Mouse (Mus musculus) urinary bladder, postnatal 25 days (tissue): ENCODE measurements around the gene Mical3.

Experiments
- DNase-seq: peaks from one replicate; pipeline ENCODE4 v3.0.0; 2022; ENCODE audit warnings: low spot score

The Mical3 gene

GRCm38 (mm10) chr6:121145906-121146305, 15.1 kb upstream of the Mical3 start:
- no peak for DNase-seq

DNA sequence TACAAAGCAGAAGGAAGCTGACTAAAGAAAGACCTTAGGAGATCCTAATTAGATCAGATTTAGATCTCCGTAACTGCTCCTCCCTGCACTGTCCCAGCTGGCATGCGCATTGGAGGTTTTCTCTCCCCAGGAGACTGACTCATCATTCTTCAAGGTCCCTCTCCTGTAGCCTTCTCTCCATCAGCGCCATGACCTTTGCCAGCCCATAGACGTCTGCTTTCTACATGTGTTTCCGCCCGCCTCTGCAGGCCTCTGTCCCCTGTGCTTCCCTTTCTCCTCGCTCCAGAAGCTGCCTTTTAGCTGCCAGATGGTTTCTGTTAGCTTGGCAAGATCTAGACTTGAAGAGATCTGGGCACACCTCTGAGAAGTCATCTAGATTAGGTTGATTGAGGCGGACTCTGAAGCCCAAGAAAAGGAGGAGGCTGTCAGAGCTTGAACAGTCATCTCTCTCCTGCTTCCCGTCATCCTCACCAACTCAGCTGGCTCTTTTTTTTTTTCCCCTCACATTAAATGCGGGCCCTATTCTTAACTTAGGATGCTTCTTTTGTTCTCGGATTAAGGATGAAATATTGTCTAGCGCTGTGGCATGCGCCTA, 14.3 kb upstream of the Mical3 start:
- DNase-seq: no peak

- no peak for DNase-seq
Observed at GRCm38 (mm10) chr6:121144066-121144465, 13.3 kb upstream of the Mical3 start.

DNA sequence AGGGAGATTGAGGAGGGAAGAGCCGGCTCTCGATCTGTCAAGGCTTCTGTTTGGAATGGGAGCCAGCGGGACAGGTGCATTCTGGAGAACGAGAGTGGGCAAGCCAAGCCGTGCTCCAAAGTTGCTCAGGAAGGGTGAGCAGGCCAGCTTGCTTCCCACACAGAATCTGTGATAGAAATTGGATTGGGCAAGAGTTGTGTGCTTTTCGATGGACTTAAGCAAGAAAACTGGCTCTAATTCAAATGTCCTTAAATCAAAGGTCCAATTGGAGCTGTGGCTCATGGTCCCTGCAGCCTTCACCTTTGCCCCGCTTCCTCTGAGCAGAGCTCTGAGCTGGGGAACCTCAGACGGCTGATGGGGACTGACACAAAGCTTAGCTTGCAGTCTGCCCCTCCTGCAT, 12.6 kb upstream of the Mical3 start:
- no peak for DNase-seq

DNA sequence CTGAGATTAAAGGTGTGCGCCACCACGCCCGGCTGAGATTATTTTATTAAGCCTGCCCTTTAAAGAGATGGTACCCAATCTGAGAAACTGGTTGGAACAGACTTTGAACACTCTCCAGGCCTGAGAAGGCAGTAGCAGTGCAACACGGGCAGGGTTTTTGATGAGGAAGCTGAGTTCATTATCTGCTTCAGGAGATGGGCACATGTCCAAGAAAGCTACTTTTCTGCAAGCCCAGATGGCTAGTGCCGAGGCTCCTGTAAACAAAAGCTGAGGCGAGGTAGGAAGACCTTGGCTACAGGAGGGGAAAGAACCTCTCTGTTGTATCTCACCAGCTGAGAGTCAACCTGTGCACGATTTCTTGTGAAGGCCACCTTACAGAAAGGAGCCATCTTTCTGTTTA, 11.5 kb upstream of the Mical3 start:
- no peak for DNase-seq

DNA sequence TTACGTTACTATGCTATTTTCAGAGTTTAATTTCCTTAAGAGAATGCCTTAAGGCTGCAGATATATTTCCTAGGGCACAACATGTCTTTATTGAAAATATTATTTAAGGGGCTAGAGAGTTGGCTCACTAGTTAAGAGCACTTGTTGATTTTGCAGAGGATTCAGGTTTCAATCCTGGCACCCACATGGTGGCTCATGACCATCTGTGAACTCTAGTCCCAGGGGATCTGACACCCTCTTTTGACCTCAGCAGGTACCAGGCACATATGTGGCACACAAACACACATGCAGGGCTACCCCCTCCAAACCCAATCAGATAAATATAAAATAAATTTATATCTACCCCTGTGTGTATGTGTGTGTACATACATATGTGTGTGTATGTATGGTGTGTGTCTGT, 8.5 kb upstream of the Mical3 start:
- no peak for DNase-seq

- DNase-seq: no peak
Observed at GRCm38 (mm10) chr6:121138338-121139040, 7.7 kb upstream of the Mical3 start.

- DNase-seq: no peak
Observed at GRCm38 (mm10) chr6:121137222-121137621, 6.4 kb upstream of the Mical3 start.

- DNase-seq: no peak
Observed at GRCm38 (mm10) chr6:121134884-121135283, 4.1 kb upstream of the Mical3 start.

- DNase-seq: no peak
Observed at GRCm38 (mm10) chr6:121134249-121134648, 3.5 kb upstream of the Mical3 start.

DNA sequence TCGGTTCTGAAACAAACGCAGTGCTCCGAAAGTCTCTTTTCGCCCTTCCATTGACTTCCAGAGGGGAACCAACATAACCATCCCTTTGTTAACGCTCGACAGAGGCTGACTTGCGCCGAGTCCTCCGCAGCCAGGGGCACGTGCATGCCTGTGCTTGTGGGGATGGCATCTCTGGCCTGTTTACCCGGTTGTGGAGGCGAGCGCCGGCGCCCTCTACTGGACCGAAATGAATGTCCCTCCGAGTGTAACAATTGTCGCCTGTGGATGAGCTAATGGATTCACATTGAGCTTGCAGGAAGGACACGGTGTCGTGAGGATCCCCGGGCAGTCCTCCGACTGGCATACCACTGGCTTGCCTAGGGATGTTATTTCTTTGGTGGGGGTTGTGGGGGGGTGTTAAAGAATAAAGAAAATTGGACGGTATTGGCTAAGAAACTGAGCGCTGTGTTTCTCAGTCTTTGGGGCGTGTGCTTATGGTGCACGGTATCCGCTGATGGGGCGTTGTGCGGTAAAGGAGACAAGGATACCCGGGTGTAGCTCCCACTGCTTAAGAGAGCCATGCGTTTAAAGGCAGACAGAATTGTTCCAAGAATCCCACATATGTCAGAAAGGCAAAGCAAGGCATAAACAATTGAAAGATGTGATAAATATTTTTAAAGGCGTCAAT, 627 bp downstream of the Mical3 start:
- peak; percentile 76 for DNase-seq

DNA sequence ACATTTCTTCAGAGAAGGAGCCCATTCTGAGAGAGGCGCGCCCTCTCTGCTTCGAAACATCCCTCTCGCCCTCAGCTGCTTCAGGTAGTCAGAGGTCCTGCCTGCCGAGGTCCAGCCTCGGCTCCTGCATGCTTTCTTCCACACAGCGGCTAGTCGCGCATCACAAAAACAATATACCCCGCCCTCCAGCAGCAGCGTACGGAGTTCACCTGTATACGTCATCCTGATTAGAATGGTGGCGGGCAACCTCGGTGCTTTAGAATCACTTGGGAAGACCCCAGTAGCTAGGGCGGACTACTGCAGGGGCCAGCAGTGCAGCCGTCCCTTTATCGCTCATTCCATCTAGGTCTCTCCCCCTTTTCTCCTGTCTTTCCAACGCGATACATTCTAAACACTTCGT, 1.3 kb downstream of the Mical3 start:
- no peak for DNase-seq

- DNase-seq: no peak
Observed at GRCm38 (mm10) chr6:121128736-121129135, 2.1 kb downstream of the Mical3 start.

DNA sequence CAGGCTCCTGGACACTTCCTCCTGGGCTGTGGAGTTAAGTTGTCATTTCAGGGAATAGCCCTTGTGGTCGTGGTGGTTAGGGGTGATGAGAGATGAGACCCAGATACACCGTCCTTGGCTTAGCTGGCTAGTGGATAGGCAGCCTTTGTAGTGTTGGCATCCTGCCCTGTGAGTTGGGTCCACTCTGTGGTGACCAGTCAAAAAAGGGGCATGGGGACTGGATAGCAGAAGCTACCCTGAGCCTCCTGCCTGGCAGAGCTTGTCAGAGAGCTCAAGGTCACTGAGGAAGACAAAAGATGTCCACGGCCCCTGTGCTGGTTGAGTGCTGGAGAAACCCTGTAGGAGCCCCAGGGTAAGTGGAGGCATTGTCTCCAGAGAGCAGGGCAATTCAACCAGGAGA, 3.1 kb downstream of the Mical3 start:
- no peak for DNase-seq

GRCm38 (mm10) chr6:121126202-121126601, 4.6 kb downstream of the Mical3 start:
- DNase-seq: no peak

DNA sequence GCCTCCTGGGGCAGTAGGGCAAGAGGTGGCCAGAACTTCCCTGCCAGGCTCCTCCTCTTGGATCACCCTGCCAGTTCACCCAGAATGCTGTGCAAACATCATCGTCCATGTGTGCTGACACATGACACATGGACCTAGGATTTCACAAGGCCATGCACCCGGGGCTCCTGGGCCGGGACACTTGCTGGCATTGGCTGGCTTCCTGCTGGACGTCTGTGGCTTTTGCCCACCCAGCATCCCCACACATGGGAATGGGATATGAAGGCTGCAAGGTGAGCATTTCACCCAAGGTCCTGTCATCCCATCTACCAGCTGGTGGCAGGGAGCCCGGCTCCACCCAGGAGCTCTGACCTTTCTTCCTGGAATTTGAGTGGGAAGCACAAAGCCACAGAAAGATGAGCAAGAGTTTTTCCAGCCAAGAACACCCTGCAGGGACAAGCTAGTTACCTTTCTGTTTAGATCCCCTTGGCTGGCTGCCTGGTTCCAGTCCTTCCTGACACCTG, 8.0 kb downstream of the Mical3 start:
- DNase-seq: no peak

DNA sequence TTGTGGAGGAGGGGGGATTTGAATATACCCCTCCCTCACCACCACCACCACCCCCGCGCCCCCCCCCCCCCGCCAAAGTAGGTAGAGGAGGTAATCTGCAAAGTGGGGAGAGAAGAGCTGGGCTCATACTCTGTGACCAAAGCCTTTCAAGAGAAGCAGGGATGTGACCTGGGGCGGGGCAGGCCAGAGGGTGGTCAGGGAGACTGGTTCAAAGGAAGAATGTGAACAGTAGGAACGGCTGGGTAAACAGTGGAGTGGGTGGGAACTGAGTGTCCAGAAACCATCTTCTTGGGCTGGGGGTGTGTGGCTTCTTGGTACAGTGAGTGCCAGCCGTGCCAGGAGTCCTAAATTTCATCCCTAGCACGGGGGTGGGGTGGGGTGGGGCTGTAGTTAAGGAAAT, 10.0 kb downstream of the Mical3 start:
- DNase-seq: no peak

DNA sequence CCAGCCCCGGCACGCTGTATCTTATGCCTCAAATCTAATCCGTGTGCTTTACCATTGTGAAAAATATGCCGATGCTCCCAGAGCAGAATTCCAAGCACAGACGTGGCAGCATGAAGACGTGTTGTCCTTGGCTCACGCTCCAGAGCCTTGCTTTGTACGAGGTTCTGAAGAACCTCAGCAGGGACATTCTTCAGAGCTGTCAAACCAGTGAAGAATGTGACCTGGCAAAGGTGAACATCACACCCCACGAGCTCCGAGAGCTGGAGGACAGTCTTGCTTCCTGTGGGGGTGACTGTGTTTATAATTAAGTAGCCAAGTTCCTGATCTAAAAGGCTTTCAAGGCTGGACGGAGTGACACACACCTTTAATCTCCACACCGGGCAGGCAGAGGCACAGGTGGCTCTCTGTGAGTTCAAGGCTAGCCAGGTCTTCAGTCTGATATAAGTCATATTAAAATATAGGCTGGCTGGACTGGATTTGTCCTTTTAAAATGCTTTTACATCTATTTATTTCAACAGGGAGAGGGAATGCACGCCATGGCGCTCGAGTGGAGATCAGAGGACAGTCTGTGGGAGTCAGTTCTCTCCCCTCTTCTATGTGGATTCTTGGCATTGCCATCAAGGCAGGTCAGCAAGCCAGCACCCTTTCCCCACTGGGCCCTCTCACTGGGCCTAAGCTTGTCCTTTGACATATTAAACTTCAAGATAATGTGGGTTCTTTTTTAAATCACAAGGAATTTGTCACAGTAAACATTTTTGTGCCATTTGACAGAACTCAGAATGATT, 12.6 kb downstream of the Mical3 start:
- DNase-seq: no peak

- DNase-seq: no peak
Observed at GRCm38 (mm10) chr6:121117142-121117541, 13.7 kb downstream of the Mical3 start.

GRCm38 (mm10) chr6:121116434-121116833, 14.4 kb downstream of the Mical3 start:
- no peak for DNase-seq

GRCm38 (mm10) chr6:121111448-121112055, 19.2 kb downstream of the Mical3 start:
- DNase-seq: no peak

DNA sequence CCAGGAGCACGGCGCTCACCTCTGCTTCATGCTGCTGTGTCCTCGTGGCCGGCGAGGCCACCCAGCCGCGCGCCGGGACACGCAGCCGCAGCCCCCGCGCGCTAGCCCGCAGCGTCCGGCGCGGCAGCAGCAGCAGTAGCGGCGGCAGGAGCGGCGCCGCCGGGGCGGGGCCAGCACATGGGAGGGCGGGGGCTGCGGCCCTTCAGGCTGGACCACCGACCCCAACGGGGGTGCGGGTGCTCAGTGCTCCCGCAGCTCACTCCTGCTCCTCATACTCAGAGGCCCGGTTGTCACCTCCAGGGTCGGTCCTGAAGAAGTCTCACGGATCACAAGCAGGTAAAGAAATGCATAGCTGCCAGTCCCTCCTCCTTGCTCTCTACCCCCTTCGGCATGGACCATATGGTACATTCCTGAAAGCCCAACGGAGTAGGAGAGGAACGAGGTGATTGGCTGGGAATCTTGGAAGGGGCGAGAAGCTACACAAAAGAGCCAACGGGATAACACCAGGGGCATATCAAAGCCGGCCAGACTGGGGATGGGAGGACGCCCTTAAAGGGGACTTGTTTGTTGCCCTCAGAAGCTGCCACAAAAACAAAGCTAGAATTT, 20.7 kb downstream of the Mical3 start:
- peak; percentile 84 for DNase-seq
